Mouse (Mus musculus) liver, embryonic 14.5 days (tissue): Measurements from ENCODE around the gene T2. TPM values are rescaled to one million over a fixed set of nuclear protein-coding genes. Genes with fewer than 3 reads are reported as not detected.

Experiments
- ATAC-seq: fragments of 200-750 bp; cut with Nextera tagmentation; 2 replicates; pipeline ENCODE4 v1.8.0; 2017; ENCODE audit warnings: moderate number of reproducible peaks, mild to moderate bottlenecking, moderate library complexity; ENCODE audit not compliant: insufficient read depth
- DNase-seq, 3 experiments: peaks; one replicate each; pipeline ENCODE4 v3.0.0-alpha.2; 2012 to 2013; ENCODE audit warnings: low read depth in 3 of 3, low spot score in 3 of 3
- H3K27ac ChIP-seq: fragments of 300-500 bp; sonication (generic); 2 replicates; pipeline ENCODE4 v1.5.1; 2014; ENCODE audit warnings: moderate library complexity, mild to moderate bottlenecking, control low read depth, inconsistent platforms
- H3K27me3 ChIP-seq: fragments of 300-500 bp; sonication (generic); 2 replicates; pipeline ENCODE4 v1.6.1; 2014; ENCODE audit warnings: mild to moderate bottlenecking, low read length, moderate library complexity; ENCODE audit not compliant: control insufficient read depth, insufficient read depth
- H3K36me3 ChIP-seq: fragments of 300-500 bp; sonication (generic); replicated peaks from 2 replicates; pipeline ENCODE4 v1.6.1; 2014; ENCODE audit warnings: low read depth; ENCODE audit not compliant: control insufficient read depth, insufficient read depth
- H3K4me1 ChIP-seq, 2 experiments: fragments of 200-500 bp in 1 of 2; fragments of 300-500 bp in 1 of 2; sonication (generic) in 1 of 2; replicated peaks; 2 replicates each; pipeline ENCODE4 v1.6.1; 2012 to 2014; ENCODE audit warnings: antibody characterized with exemption in 1 of 2, inconsistent platforms in 1 of 2, low read length in 1 of 2; ENCODE audit not compliant: control insufficient read depth in 2 of 2, insufficient read depth in 2 of 2
- H3K4me2 ChIP-seq: fragments of 300-500 bp; sonication (generic); 2 replicates; pipeline ENCODE4 v1.6.1; 2014; ENCODE audit warnings: low read depth, mild to moderate bottlenecking, control low read depth, moderate library complexity
- H3K4me3 ChIP-seq, 2 experiments: fragments of 200-500 bp in 1 of 2; fragments of 300-500 bp in 1 of 2; sonication (generic) in 1 of 2; 2 replicates each; pipeline ENCODE4 v1.5.1; 2012 to 2014; ENCODE audit warnings: low read depth in 2 of 2, low read length in 2 of 2, mild to moderate bottlenecking in 2 of 2, control low read depth in 1 of 2, inconsistent platforms in 1 of 2, moderate library complexity in 1 of 2; ENCODE audit not compliant: insufficient read depth in 1 of 2
- H3K9ac ChIP-seq: fragments of 300-500 bp; sonication (generic); replicated peaks from 2 replicates; pipeline ENCODE4 v1.6.1; 2014; ENCODE audit warnings: mild to moderate bottlenecking, control low read depth, moderate library complexity
- H3K9me3 ChIP-seq: fragments of 300-500 bp; sonication (generic); 2 replicates; pipeline ENCODE4 v1.6.1; 2016; ENCODE audit warnings: low read length, mixed read lengths; ENCODE audit not compliant: control insufficient read depth
- CTCF ChIP-seq: IDR thresholded peaks from 2 replicates; pipeline ENCODE4 v1.5.1; 2016; ENCODE audit warnings: antibody characterized with exemption, low read depth, control low read depth
- EP300 ChIP-seq: IDR thresholded peaks from 2 replicates; pipeline ENCODE4 v1.6.1; 2016; ENCODE audit warnings: antibody characterized with exemption, low read depth
- WGBS: fragments of 180-500 bp; shearing (Covaris S2); extraction: QIAGEN DNeasy Blood & Tissue Kit; methylation state at CpG from one replicate; pipeline ENCODE4 v1.1.7; 2014; ENCODE audit not compliant: insufficient replicate concordance; 5-methylcytosine and 5-hydroxymethylcytosine counted together
- polyA plus RNA-seq, 2 experiments: library from polyadenylated mRNA; depleted of rRNA in 1 of 2; stranded (reverse) in 1 of 2; unstranded in 1 of 2; fragments of >200 nt; fragmentation: Nextera tagmentation in 1 of 2; extraction: Ambion mirVana in 1 of 2; gene quantifications; 2 replicates each; pipeline versions ENCODE4 v1.2.1 to v1.2.3; 2012 to 2014

The T2 gene
- polyA plus RNA-seq, 2 experiments, result 0.09 TPM; not detected in 1

- Histone ChIP-seq H3K9me3 (no peaks in the 10 kb centered on the region), H3K27me3 (peaks cover 35% of the 10 kb centered on the region), H3K4me2 (peak overlapping the region; percentile 54), H3K4me3 (peak overlapping the region in 1 of 2 experiments; percentile 25; a peak in 2 of 4 replicates), H3K4me1 (no peaks in the 10 kb centered on the region), H3K27ac (no peak overlapping the region), H3K9ac (no peak overlapping the region), H3K36me3 (no peaks in the 10 kb centered on the region)
- no peak for ATAC-seq
- 1% methylated on average over 75 of the region's 92 CpGs for WGBS
- DNase-seq, result no peak
- no peak for TF ChIP-seq CTCF
- no peak for TF ChIP-seq EP300
These were observed 15.1 kb upstream of the T2 start for GRCm38 (mm10) chr17:8340407-8341359.

- H3K36me3 ChIP-seq, result no peaks in the 10 kb centered on the region
- H3K4me2 ChIP-seq, result peak overlapping the region; percentile 54
- H3K9ac ChIP-seq, result no peak overlapping the region
- no peak overlapping the region for H3K27ac ChIP-seq
- DNase-seq, result no peak
- no peaks in the 10 kb centered on the region for H3K9me3 ChIP-seq
- no peak for ATAC-seq
- TF ChIP-seq CTCF (no peak), EP300 (no peak)
- WGBS, result 15% methylated on average over 46 of the region's 46 CpGs
- no peaks in the 10 kb centered on the region for H3K4me1 ChIP-seq
- H3K27me3 ChIP-seq, result peaks cover 35% of the 10 kb centered on the region
- H3K4me3 ChIP-seq, result no peak overlapping the region; a peak in 1 of 4 replicates
These were observed 14.3 kb upstream of the T2 start for GRCm38 (mm10) chr17:8341360-8341963.

- ATAC-seq, result no peak
- WGBS, result 15% methylated on average over 5 of the region's 5 CpGs
- TF ChIP-seq CTCF (no peak), EP300 (no peak)
These were observed 13.1 kb upstream of the T2 start for GRCm38 (mm10) chr17:8342706-8343105.

GRCm38 (mm10) chr17:8343416-8343815, 12.4 kb upstream of the T2 start:
- H3K27me3 ChIP-seq, result peaks cover 35% of the 10 kb centered on the region
- H3K4me2 ChIP-seq, result no peak overlapping the region

More at GRCm38 (mm10) chr17:8342706-8343105, 13.1 kb upstream of the T2 start:
- no peak overlapping the region for H3K9ac ChIP-seq
- H3K27ac ChIP-seq, result no peak overlapping the region
- no peaks in the 10 kb centered on the region for H3K4me1 ChIP-seq
- H3K4me3 ChIP-seq, result no peak overlapping the region
- no peak for DNase-seq
- H3K9me3 ChIP-seq, result no peaks in the 10 kb centered on the region
- no peak overlapping the region for H3K4me2 ChIP-seq
- H3K36me3 ChIP-seq, result no peaks in the 10 kb centered on the region
- peaks cover 35% of the 10 kb centered on the region for H3K27me3 ChIP-seq

GRCm38 (mm10) chr17:8347765-8348285, 8.0 kb upstream of the T2 start:
- WGBS, result 68% methylated on average over 5 of the region's 5 CpGs
- no peaks in the 10 kb centered on the region for H3K27me3 ChIP-seq
- no peak for DNase-seq
- H3K4me1 ChIP-seq, result no peaks in the 10 kb centered on the region
- H3K4me3 ChIP-seq, result no peak overlapping the region
- H3K27ac ChIP-seq, result no peak overlapping the region
- no peak for ATAC-seq
- no peak for TF ChIP-seq EP300
- no peak for TF ChIP-seq CTCF
- no peak overlapping the region for H3K4me2 ChIP-seq
- no peaks in the 10 kb centered on the region for H3K9me3 ChIP-seq
- H3K9ac ChIP-seq, result no peak overlapping the region
- no peaks in the 10 kb centered on the region for H3K36me3 ChIP-seq

More at GRCm38 (mm10) chr17:8343416-8343815, 12.4 kb upstream of the T2 start:
- H3K9me3 ChIP-seq, result no peaks in the 10 kb centered on the region
- no peaks in the 10 kb centered on the region for H3K4me1 ChIP-seq
- ATAC-seq (no peak), DNase-seq (no peak)
- H3K9ac ChIP-seq, result no peak overlapping the region
- no peak overlapping the region for H3K4me3 ChIP-seq
- WGBS, result 75% methylated on average over 6 of the region's 6 CpGs
- H3K27ac ChIP-seq, result no peak overlapping the region
- H3K36me3 ChIP-seq, result no peaks in the 10 kb centered on the region
- TF ChIP-seq EP300 (no peak), CTCF (no peak)
